Mouse (Mus musculus): ENCODE results near the gene Gm9733. TPM values are rescaled to one million over a fixed set of nuclear protein-coding genes. Genes with fewer than 3 reads are reported as not detected.

Gm9733 gene
- polyA plus RNA-seq (2017; shearing (Covaris generic)) = 0.30 TPM

DNA sequence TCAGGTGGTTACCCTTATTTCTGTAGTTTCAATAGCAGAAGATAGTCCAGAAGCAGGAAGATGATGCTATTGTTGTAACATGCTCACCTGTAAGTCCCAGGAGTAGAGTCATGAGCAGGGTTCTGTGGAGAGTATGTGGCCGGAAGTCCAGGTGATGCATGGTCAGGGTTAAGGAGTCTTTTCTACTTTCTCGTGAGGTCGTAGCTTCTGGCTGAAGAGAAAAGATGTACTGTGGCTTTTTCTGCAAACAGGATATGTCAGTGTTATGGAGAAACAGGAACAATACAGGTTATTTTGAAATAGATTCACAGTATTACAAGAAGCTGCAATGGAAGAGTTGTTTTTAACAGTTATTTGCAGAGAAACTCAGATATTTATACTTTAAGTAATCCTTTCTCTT, at the start of gene Gm9733:
Gene Gm9733 (minus strand): TSS at position 240 of the 400 bp plus-strand sequence.

Other genes starting within 250 kb of the Gm9733 start
- gene Sirpb1a, start 94.2 kb upstream of the Gm9733 start, polyA plus RNA-seq (2017; shearing (Covaris generic)) = 0.22 TPM
- gene Sirpb1b, start 242.8 kb upstream of the Gm9733 start, polyA plus RNA-seq (2017; shearing (Covaris generic)) = 0.20 TPM